Mouse (Mus musculus) bone marrow macrophage, adult 2 months (primary cell): ENCODE results near the gene C1rl. TPM values are rescaled to one million over a fixed set of nuclear protein-coding genes. Genes with fewer than 3 reads are reported as not detected.
"Not testable (repeated sequence)": the region's sequence is repeated elsewhere in the genome, so short reads cannot be mapped to it uniquely, and the experiment has no call there.

ENCODE experiments used
- H3K27ac ChIP-seq: 2 replicates; pipeline ENCODE4 v1.5.1; 2012; ENCODE audit warnings: low read depth, low read length; ENCODE audit not compliant: insufficient read depth
- H3K4me1 ChIP-seq: 2 replicates; pipeline ENCODE4 v1.6.1; 2012; ENCODE audit warnings: low read length; ENCODE audit not compliant: control insufficient read depth, insufficient read depth
- H3K4me3 ChIP-seq: 2 replicates; pipeline ENCODE4 v1.5.1; 2012; ENCODE audit warnings: mild to moderate bottlenecking, low read length, moderate library complexity; ENCODE audit not compliant: insufficient read depth
- CTCF ChIP-seq: IDR thresholded peaks from 2 replicates; pipeline ENCODE4 v1.5.1; 2012; ENCODE audit warnings: low read depth, mild to moderate bottlenecking, low read length, moderate library complexity
- POLR2A ChIP-seq: IDR thresholded peaks from 2 replicates; pipeline ENCODE4 v1.6.1; 2012; ENCODE audit warnings: mild to moderate bottlenecking, low read depth, low read length, borderline replicate concordance
- polyA plus RNA-seq: library from polyadenylated mRNA; stranded (reverse); fragments of >200 nt; gene quantifications from 2 replicates; pipeline ENCODE4 v1.2.4, GENCODE M21; 2012; ENCODE audit not compliant: missing spikeins, insufficient read depth, insufficient read length

The C1rl gene
- polyA plus RNA-seq, 1 experiment, result 0.97 TPM

DNA sequence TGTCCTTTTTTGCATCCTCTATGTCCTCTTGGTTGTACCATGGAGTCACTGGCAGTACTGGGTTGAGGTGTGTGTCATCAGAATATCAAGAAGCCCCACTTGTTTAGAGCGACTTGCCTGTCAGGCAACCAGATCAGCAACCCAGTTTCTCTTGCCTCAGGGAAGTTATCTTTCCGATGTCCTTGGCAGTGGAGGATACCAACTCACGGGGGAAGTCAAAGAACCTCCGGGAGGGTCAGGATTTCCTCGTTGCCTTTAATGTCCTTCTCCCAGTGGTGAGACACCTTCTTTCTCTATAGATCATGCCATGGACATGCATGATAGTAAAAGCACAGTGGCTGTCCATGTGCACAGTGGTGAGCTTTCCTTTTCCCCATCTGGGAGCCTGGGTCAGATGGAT, 9.1 kb downstream of the C1rl start:
- H3K4me1 ChIP-seq, result peaks cover 25% of the 10 kb centered on the region
- TF ChIP-seq POLR2A (no peak), CTCF (no peak)
- no peak overlapping the region for H3K4me3 ChIP-seq
- no peak overlapping the region for H3K27ac ChIP-seq

DNA sequence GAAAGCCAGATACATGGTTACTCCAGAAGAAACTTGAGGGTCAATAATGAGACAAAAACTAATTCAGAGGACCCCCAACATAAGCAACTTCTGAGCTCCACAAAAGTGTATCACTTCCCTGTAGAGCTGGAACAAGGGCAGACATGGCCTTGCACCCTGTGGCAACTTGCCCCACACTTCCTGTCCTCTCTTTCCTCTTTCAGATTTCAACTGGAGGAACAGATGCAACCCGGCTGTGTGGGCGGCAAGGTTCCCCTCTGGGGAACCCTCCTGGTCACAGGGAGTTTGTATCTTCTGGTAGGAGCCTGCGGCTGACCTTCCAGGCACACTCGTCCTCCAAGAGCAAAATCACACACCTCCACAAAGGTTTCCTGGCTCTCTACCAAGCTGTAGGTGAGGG, 12.1 kb downstream of the C1rl start:
- H3K27ac ChIP-seq, result peak overlapping the region; percentile 66
- H3K4me3 ChIP-seq, result no peak overlapping the region
- H3K4me1 ChIP-seq, result peaks cover 28% of the 10 kb centered on the region
- TF ChIP-seq POLR2A (no peak), CTCF (no peak)

DNA sequence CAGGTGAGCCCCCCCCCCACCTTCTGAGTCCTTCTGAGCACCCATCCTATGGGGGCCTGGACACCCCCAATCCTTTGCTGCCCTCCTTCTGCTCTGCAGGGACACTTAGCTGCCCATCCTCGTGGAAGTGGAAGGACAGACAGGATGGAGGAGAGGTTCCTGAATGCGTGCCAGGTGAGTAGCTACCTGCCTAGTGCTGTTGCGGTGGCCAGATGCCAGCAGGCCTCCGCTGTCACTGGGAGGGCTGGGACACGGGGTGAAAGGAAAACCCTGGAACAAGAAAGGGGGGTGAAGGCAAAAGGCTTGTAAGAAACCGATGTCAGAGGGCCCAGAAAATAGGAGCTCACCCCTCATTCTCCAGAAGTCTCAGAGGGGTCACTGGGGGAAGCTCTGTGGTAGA, 14.1 kb downstream of the C1rl start:
- no peak for TF ChIP-seq POLR2A
- TF ChIP-seq CTCF, result no peak
- Histone ChIP-seq H3K27ac (no peak overlapping the region), H3K4me3 (no peak overlapping the region), H3K4me1 (peaks cover 30% of the 10 kb centered on the region)

GRCm38 (mm10) chr6:124508292-124508691, 15.4 kb downstream of the C1rl start:
- H3K4me3 ChIP-seq, result no peak overlapping the region
- TF ChIP-seq CTCF (no peak), POLR2A (no peak)
- no peak overlapping the region for H3K27ac ChIP-seq
- H3K4me1 ChIP-seq, result peaks cover 36% of the 10 kb centered on the region

DNA sequence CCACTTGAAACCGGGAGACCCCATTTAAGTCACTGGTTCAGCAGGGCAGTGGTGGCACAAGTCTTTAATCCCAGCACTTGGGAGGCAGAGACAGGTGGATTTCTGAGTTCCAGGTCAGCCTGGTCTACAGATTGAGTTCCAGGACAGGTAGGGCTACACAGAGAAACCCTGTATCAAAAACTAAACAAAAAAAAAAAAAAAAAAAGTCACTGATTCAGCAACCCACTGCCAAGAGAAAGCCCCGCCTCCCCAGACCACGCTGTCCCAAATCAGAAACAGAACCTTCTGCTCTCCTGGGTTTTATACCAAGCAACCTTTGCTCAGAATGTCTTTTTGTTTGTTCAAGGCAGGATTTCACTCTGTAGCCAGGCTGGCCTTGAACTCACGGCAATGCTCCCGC, 16.3 kb downstream of the C1rl start:
- not testable (repeated sequence) for H3K27ac ChIP-seq, H3K4me3 ChIP-seq
- H3K4me1 ChIP-seq, result peaks cover 33% of the 10 kb centered on the region

DNA sequence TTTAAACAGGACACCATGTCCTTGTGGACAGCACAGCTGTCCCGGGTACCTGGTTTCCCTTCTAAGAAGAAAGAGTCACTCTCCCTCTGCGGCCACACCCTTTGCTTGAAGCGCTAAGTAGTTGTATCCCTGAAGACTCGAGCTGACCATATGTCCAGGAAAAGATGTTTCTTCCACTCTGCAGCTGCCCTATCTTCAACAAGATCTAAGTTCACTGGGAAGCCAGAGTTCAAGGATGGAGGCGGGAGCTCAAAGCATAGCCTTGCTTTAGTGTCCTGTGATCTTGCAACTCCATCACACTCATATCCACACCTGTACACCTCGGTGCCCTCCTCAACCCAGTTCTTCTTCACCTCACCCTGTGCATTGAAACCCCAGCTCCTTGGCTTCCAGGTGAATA, 19.0 kb downstream of the C1rl start:
- Histone ChIP-seq H3K4me1 (peaks cover 19% of the 10 kb centered on the region; the same call in 1 of the 2 replicates), H3K4me3 (no peak overlapping the region), H3K27ac (no peak overlapping the region)
- no peak for TF ChIP-seq CTCF
- no peak for TF ChIP-seq POLR2A

GRCm38 (mm10) chr6:124512355-124512836, 19.5 kb downstream of the C1rl start, which contains the start of gene C1ra:
C1ra (plus strand) TSS chr6:124512405.
- TF ChIP-seq POLR2A, result no peak
- TF ChIP-seq CTCF, result peak; percentile 33
- H3K4me1 ChIP-seq, result peaks cover 19% of the 10 kb centered on the region; the same call in 1 of the 2 replicates
- H3K4me3 ChIP-seq, result peak within 1 kb of the TSS; percentile 64
- H3K27ac ChIP-seq, result no peak within 1 kb of the TSS

GRCm38 (mm10) chr6:124517733-124518132, 24.8 kb downstream of the C1rl start:
- not testable (repeated sequence) for H3K4me1 ChIP-seq, H3K4me3 ChIP-seq, H3K27ac ChIP-seq

DNA sequence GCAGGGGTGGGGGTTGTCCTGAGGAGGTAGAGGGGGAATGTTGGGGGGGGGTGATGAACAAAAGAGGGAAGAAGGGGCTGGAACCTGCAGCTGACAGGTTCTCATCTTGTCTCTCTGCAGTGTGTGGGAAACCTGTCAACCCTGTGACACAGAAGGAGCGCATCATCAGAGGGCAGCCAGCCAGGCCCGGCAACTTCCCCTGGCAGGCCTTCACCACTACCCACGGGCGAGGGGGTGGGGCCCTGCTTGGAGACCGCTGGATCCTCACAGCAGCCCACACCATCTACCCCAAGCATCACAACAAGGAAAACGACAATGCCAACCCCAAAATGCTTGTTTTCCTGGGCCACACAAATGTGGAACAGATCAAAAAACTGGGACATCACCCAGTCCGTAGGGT, 29.2 kb downstream of the C1rl start:
- H3K27ac ChIP-seq, H3K4me3 ChIP-seq, H3K4me1 ChIP-seq: not testable (repeated sequence)

DNA sequence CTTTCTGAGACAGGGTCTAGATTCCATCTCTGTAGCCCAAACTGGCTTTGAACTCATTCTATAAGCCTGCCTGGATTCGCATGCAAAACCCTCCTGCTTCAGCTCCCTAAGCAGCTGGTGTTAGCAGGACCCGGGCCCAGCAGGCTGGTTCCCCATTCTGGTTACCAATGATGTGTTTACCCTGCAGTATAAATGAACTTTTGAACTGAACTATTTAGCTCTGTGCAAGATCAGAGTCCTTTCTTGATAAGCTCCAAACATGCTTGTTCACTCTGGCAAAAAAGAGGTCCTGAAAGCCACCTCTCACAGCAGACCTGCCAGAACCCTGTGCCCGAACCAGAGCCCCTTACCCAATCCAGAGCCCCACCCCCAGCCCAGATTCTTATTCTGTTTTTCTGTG, 35.0 kb downstream of the C1rl start:
- Histone ChIP-seq H3K27ac (no peak overlapping the region), H3K4me1 (0 out of 2 replicates have a peak, but pooled peaks cover 2% of the 10 kb centered on the region), H3K4me3 (no peak overlapping the region)
- TF ChIP-seq POLR2A (no peak), CTCF (no peak)

GRCm38 (mm10) chr6:124531077-124531476, 38.2 kb downstream of the C1rl start:
- H3K4me3 ChIP-seq, result no peak overlapping the region
- no peaks in the 10 kb centered on the region for H3K4me1 ChIP-seq
- no peak overlapping the region for H3K27ac ChIP-seq
- no peak for TF ChIP-seq POLR2A
- TF ChIP-seq CTCF, result no peak

- H3K4me1 ChIP-seq, H3K27ac ChIP-seq, H3K4me3 ChIP-seq: not testable (repeated sequence)
Observed at GRCm38 (mm10) chr6:124536125-124536829, 43.4 kb downstream of the C1rl start.

- H3K4me1 ChIP-seq, H3K27ac ChIP-seq, H3K4me3 ChIP-seq: not testable (repeated sequence)
Observed at GRCm38 (mm10) chr6:124541176-124541575, 48.3 kb downstream of the C1rl start.

DNA sequence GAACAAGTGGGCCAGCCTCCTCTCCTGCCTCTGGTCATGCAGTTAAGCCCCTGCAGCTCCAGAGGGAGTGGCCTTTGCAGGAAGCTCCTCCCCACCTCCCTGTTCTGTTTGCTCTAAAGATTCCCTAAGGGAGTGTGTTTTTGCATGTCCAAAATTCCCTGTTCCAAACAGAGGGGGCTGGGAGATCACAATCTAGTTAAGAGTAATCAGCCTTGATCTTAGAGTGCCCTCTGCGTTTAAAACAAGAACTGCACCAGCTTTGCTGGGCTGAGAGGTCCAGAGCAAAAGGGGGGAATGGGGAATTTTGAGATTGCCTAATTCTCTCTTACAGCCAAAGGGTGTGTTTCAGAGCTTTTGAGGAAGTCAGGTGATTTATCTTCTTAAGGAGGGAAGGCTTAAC, 49.4 kb downstream of the C1rl start, which contains the start of gene C1s1:
Gene C1s1 (minus strand): TSS at position 76 of the 400 bp plus-strand sequence.
- not testable (repeated sequence) for H3K4me3 ChIP-seq, H3K27ac ChIP-seq, H3K4me1 ChIP-seq
